8 mouse cellular contexts compared by ENCODE assay signal in the genomic region with DNA sequence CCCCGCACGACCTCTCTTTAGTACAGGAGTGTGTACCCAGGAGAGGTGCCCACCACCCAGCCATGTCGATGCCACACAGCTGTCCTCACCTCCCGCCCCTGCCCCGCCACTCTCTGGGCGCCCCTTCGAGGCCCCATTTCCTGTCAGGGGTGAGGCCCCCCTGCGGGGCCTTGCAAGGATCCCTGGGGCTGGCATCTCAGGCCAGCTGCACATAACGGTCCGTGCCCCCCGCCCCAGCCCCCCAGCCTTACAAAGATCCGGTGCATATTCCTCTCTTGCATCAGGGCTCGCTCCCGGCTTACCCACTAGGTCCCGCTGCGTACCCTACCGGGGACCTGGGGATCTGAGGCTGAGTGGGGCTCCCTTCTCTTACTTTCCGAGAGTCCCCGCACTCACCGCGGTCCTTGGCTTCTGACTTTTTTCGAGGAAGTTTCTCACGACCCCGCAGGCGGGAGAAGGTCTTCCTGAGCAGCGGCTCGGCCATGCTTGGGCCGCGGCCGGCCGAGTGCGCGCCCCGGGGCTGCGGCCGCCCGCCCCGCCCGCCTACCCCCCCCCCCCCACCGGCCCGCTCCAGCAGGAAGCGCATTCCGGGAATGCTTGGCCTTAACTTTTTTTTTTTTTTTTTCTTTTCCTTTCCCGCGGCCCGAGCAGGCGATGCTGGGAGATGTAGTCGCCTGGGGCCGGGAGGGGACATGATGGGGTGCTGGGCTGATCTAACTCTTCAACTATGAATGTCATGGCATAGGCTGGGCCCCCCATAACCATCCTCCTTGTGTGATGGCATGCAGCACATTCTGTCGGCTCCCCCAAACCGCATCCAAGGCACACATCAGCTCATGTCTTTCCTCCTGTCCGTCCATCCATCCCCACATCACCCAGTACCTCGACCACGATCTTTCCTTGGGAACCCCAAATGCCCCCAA. TPM values are rescaled to one million over a fixed set of nuclear protein-coding genes. Genes with fewer than 3 reads are reported as not detected.
DNase-seq lines count a peak whose midpoint lies in the region; ATAC-seq and TF ChIP-seq lines count a peak whose summit lies in the region.

A gene (minus strand): TSS at position 559 of the 923 bp plus-strand sequence.

- TF ChIP-seq CTCF in E14TG2a.4 (conservative IDR thresholded peaks at IDR 0.05; ENCODE audit: low read length), result no peak

- peak; percentile 67 for ATAC-seq in hindbrain, embryonic 12.5 days (ENCODE audit: low FRiP score)
- peak; percentile 91 for ATAC-seq in limb, embryonic 14.5 days (ENCODE audit: low FRiP score, low read depth)
- peak; percentile 72 for ATAC-seq in midbrain, embryonic 15.5 days (replicated peaks)

- peak within 1 kb of the TSS; percentile 74 for H3K9ac ChIP-seq in hindbrain, embryonic 12.5 days
- H3K9ac ChIP-seq in limb, embryonic 14.5 days (ENCODE audit: low read depth, low read length, severe bottlenecking), result peak within 1 kb of the TSS; percentile 77
- H3K9ac ChIP-seq in midbrain, embryonic 15.5 days, result peak within 1 kb of the TSS; percentile 42

- peak; percentile 58 to 76 for DNase-seq in adrenal gland, postnatal 36 days
- DNase-seq in gastrocnemius, adult 18-20 months (ENCODE audit: low spot score), result peak; percentile 40
- peak; percentile 75 for DNase-seq in limb, embryonic 14.5 days (ENCODE audit: low spot score)
- peak; percentile 88 to 92 for DNase-seq in thymus, postnatal 10 days (ENCODE audit: low spot score in 2 of 2)
- DNase-seq in frontal cortex, postnatal 14 days (ENCODE audit: low spot score in 2 of 2), result no peak

- peaks cover 77% of the 10 kb centered on the region for H3K27me3 ChIP-seq in E14TG2a.4 (ENCODE audit: insufficient read depth, low read length)
- no peaks in the 10 kb centered on the region for H3K27me3 ChIP-seq in hindbrain, embryonic 12.5 days
- no peaks in the 10 kb centered on the region for H3K27me3 ChIP-seq in limb, embryonic 14.5 days (ENCODE audit: control insufficient read depth, insufficient read depth, low read length)
- H3K27me3 ChIP-seq in midbrain, embryonic 15.5 days (replicated peaks), result no peaks in the 10 kb centered on the region

- H3K27ac ChIP-seq in hindbrain, embryonic 12.5 days, result peak within 1 kb of the TSS; percentile 57; the same call in 1 of the 2 replicates
- H3K27ac ChIP-seq in limb, embryonic 14.5 days (replicated peaks; ENCODE audit: low read depth, low read length), result peak within 1 kb of the TSS; percentile 84
- H3K27ac ChIP-seq in midbrain, embryonic 15.5 days, result 0 out of 2 replicates have a peak within 1 kb of the TSS, but pooled peaks have one; percentile 2

- WGBS in hindbrain, embryonic 12.5 days, result 4% methylated on average over 50 of the region's 54 CpGs
- WGBS in limb, embryonic 14.5 days, result 5% methylated on average over 38 of the region's 54 CpGs
- WGBS in midbrain, embryonic 15.5 days, result 4% methylated on average over 53 of the region's 54 CpGs

- H3K36me3 ChIP-seq in E14TG2a.4 (ENCODE audit: insufficient read depth, low read length), result peaks cover 2% of the 10 kb centered on the region; the same call in 1 of the 2 replicates
- H3K36me3 ChIP-seq in hindbrain, embryonic 12.5 days, result peaks cover 17% of the 10 kb centered on the region
- peaks cover 30% of the 10 kb centered on the region for H3K36me3 ChIP-seq in limb, embryonic 14.5 days (ENCODE audit: control insufficient read depth, insufficient read depth, low read length)
- no peaks in the 10 kb centered on the region for H3K36me3 ChIP-seq in midbrain, embryonic 15.5 days (replicated peaks)

- H3K4me2 ChIP-seq in hindbrain, embryonic 12.5 days (replicated peaks), result peak within 1 kb of the TSS; percentile 86
- H3K4me2 ChIP-seq in limb, embryonic 14.5 days (replicated peaks; ENCODE audit: low read depth, low read length, severe bottlenecking), result peak within 1 kb of the TSS; percentile 74
- H3K4me2 ChIP-seq in midbrain, embryonic 15.5 days, result peak within 1 kb of the TSS; percentile 84

- TF ChIP-seq POLR2A in limb, embryonic 14.5 days (IDR thresholded peaks at IDR 0.05; ENCODE audit: borderline replicate concordance, extremely low read depth, insufficient read depth, insufficient read length), result peak; percentile 76; the same call in 1 of the 2 replicates

- no peaks in the 10 kb centered on the region for H3K9me3 ChIP-seq in E14TG2a.4 (ENCODE audit: low read length)
- H3K9me3 ChIP-seq in hindbrain, embryonic 12.5 days (replicated peaks), result no peaks in the 10 kb centered on the region
- H3K9me3 ChIP-seq in limb, embryonic 14.5 days (ENCODE audit: control insufficient read depth, low read length), result no peaks in the 10 kb centered on the region
- no peaks in the 10 kb centered on the region for H3K9me3 ChIP-seq in midbrain, embryonic 15.5 days

- peaks cover 21% of the 10 kb centered on the region for H3K4me1 ChIP-seq in E14TG2a.4 (replicated peaks; ENCODE audit: low read depth, low read length)
- peaks cover 10% of the 10 kb centered on the region for H3K4me1 ChIP-seq in hindbrain, embryonic 12.5 days
- H3K4me1 ChIP-seq in limb, embryonic 14.5 days (ENCODE audit: control insufficient read depth, insufficient read depth, low read length), result peaks cover 12% of the 10 kb centered on the region
- peaks cover 13% of the 10 kb centered on the region for H3K4me1 ChIP-seq in midbrain, embryonic 15.5 days

- H3K4me3 ChIP-seq in E14TG2a.4 (replicated peaks; ENCODE audit: low read length), result peak within 1 kb of the TSS; percentile 80
- H3K4me3 ChIP-seq in hindbrain, embryonic 12.5 days, result peak within 1 kb of the TSS; percentile 54
- peak within 1 kb of the TSS; percentile 55 for H3K4me3 ChIP-seq in limb, embryonic 14.5 days (replicated peaks; ENCODE audit: low read length)
- peak within 1 kb of the TSS; percentile 43 for H3K4me3 ChIP-seq in midbrain, embryonic 15.5 days

RNA-seq across cellular contexts. Expression of the gene that starts here (rescaled TPM):
- total RNA-seq in adrenal gland, postnatal 36 days (2021), result 10 to 100 TPM; 39.0 to 49.0 TPM
- total RNA-seq in gastrocnemius, adult 18-20 months (2021), result 1 to 10 TPM; 3.3 to 4.0 TPM
- polyA plus RNA-seq in hindbrain, embryonic 12.5 days (2016; fragmentation: Nextera tagmentation; extraction: Ambion mirVana), result 9.2 and 10.8 TPM in 2 replicates
- 49.2 and 60.9 TPM in 2 replicates for polyA plus RNA-seq in limb, embryonic 14.5 days (2012; rRNA removed)
- 24.4 and 29.0 TPM in 2 replicates for polyA plus RNA-seq in limb, embryonic 14.5 days (2014; fragmentation: Nextera tagmentation; extraction: Ambion mirVana)
- polyA plus RNA-seq in midbrain, embryonic 15.5 days (2015; fragmentation: Nextera tagmentation; extraction: Ambion mirVana), result 3.4 and 4.3 TPM in 2 replicates

Comparison
In these comparisons a context has a peak if more than half of its experiments do, and no peak if none do; other contexts are left out.
1. RNA of the gene that starts here (total RNA-seq): 39.0 to 49.0 TPM in adrenal gland, postnatal 36 days; 3.3 to 4.0 TPM in gastrocnemius, adult 18-20 months; every median in the first group is over 4 times any median in the second.
2. DNase-seq: peak in adrenal gland, postnatal 36 days (2 of 2), gastrocnemius, adult 18-20 months (single experiment), limb, embryonic 14.5 days (single experiment) and thymus, postnatal 10 days (2 of 2); none in frontal cortex, postnatal 14 days (0 of 2).
3. H3K27ac ChIP-seq: peak in every context shown above with its lines; median percentile 84 in limb, embryonic 14.5 days; 57 in hindbrain, embryonic 12.5 days; 2 in midbrain, embryonic 15.5 days.
4. Peak in every context shown above with its lines, with median percentiles within 50 percentile points of each other: H3K4me3 ChIP-seq, ATAC-seq, H3K4me2 ChIP-seq and H3K9ac ChIP-seq.